Mouse (Mus musculus) olfactory bulb, adult 2 months (tissue): ENCODE measurements around the gene Enox1.

Source experiments
- CTCF ChIP-seq: fragments of 200-500 bp; IDR thresholded peaks from 2 replicates; pipeline ENCODE4 v1.5.1; 2012; ENCODE audit warnings: low read depth, mild to moderate bottlenecking, low read length, moderate library complexity; ENCODE audit not compliant: insufficient read depth
- POLR2A ChIP-seq: fragments of 200-500 bp; IDR thresholded peaks from 2 replicates; pipeline ENCODE4 v1.6.1; 2012; ENCODE audit warnings: mild to moderate bottlenecking, low read depth, low read length, moderate library complexity; ENCODE audit not compliant: insufficient read depth

- TF ChIP-seq CTCF = no peak
- no peak for TF ChIP-seq POLR2A
Measured at GRCm38 (mm10) chr14:77529201-77529600, 372.6 kb downstream of the Enox1 start.
